Mouse (Mus musculus) G1E (cell line): ENCODE measurements around the gene Nfasc.

Experiments used
- CTCF ChIP-seq: IDR thresholded peaks from 2 replicates; pipeline ENCODE4 v1.5.1; 2012; ENCODE audit warnings: low read depth, low read length, inconsistent platforms, mixed read lengths
- GATA1 ChIP-seq: IDR thresholded peaks from 2 replicates; pipeline ENCODE4 v1.6.1; 2012; ENCODE audit warnings: borderline replicate concordance, low read length, inconsistent platforms, mixed read lengths
- GATA2 ChIP-seq: IDR thresholded peaks from 2 replicates; pipeline ENCODE4 v1.6.1; 2012; ENCODE audit warnings: low read depth, low read length, inconsistent platforms, borderline replicate concordance
- POLR2AphosphoS5 ChIP-seq: IDR thresholded peaks from 2 replicates; pipeline ENCODE4 v1.6.1; 2012; ENCODE audit warnings: low read depth, low read length, inconsistent platforms; ENCODE audit not compliant: insufficient replicate concordance
- TAL1 ChIP-seq: conservative IDR thresholded peaks from 2 replicates; pipeline ENCODE4 v1.6.1; 2012; ENCODE audit warnings: low read depth, low read length, inconsistent platforms, mixed read lengths

DNA sequence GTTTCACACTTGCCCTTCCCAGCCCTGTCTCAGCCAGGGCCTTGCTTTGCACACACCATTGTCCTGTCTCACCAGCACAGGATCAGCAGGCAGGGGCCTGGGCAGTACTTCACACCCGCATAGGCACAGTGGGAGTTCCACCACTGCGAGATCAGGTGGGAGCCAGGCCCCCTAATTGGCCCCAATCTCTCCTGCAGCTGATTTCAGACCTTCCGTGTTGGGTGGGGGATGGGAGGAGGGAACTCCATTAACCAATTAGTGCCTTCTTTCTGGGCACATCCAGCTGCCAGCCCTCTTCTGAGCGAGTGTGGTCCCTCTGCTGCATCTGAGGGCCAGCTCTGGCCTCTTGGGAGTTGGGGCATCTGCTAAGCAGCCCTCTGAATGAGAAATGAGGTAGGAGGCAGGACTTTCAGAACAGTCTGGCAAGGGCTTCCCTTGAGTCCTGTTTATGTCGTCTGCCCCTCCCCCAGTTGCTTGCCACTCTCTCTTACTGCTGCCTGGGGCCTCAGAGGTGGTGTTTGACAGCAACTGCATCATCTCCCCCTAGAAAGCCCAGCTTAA lies 210.9 kb downstream of the Nfasc start:
- TF ChIP-seq CTCF: no peak
- no peak for TF ChIP-seq TAL1
- no peak for TF ChIP-seq GATA1
- TF ChIP-seq GATA2: no peak
- no peak for TF ChIP-seq POLR2AphosphoS5
